Mouse (Mus musculus): ENCODE results near the gene Dnajc21. TPM values are rescaled to one million over a fixed set of nuclear protein-coding genes. Genes with fewer than 3 reads are reported as not detected.

Gene Dnajc21
- total RNA-seq, 2 experiments from 2014 or later, result 24.1 to 27.1 TPM

DNA sequence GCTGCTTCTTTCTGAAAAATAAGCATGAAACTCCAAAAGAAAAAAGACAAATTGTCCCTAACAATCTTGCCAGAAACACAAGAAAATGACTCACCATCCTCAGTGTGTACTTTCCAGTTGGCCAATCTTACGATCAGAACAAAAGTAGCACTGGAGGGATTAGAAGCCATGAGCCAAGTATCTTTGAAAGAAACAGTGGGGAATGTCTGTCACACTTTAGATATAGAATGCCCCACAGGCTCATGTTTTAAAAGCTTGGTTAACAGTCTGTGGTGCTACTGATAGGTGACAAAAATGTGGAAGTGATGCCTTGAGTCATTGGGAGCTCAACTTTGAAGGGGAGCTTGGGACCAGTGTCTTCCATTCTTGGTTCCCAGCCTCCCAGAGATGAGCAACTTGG lies 28.0 kb downstream of the Dnajc21 start:
- intact Hi-C loops (cut with DNase I), result loop anchor here (10.0 kb wide), 1 partner anchor 987 kb away; no protein-coding TSS in a partner anchor

DNA sequence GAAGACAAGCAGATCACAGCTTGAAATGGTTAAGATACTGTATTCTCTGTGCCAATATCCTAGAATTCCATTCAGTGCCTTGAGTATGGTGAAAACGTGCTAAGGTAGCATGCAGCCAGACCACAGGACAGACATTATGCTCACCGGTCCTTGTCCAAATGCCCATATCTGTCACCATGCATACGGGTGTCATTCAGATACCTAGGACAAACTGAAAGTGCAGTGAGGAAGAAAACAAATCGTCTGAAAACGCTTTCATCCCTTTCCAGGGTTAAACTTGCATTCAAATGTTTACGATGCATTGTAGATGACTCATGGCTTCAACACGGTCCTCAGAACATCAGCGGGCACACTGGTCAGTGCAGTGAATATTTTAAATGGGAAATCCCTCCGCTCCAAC lies 28.8 kb downstream of the Dnajc21 start:
- no peak for DNase-seq (ENCODE audit: low spot score in 2 of 2)
- intact Hi-C loops (cut with DNase I), result loop anchor here (10.0 kb wide), 1 partner anchor 987 kb away; no protein-coding TSS in a partner anchor

More for the DNA sequence above, 28.0 kb downstream of the Dnajc21 start:
- no peak for DNase-seq (ENCODE audit: low spot score in 2 of 2)

DNA sequence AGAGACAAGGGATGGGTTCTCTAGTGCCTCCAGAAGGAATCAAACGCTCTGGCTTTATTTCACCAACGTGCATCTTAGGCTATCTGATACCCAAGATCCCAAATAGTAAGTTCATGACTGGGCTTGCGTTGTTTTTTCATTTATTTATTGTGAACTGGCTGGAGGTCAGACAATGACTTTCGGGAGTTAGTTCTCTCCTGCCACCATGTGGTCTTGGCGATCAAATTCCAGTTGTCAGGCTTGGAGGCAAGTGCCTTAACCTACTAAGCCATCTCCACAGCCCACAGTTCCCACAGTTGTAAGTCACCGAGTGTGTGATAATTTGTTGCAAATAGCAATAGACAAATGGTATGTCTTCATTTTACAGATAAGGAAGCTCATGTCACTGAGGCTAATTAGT lies 30.4 kb downstream of the Dnajc21 start:
- no peak for DNase-seq (ENCODE audit: low spot score in 2 of 2)
- intact Hi-C loops (cut with DNase I), result loop anchor here (10.0 kb wide), 1 partner anchor 985 kb away; no protein-coding TSS in a partner anchor

DNA sequence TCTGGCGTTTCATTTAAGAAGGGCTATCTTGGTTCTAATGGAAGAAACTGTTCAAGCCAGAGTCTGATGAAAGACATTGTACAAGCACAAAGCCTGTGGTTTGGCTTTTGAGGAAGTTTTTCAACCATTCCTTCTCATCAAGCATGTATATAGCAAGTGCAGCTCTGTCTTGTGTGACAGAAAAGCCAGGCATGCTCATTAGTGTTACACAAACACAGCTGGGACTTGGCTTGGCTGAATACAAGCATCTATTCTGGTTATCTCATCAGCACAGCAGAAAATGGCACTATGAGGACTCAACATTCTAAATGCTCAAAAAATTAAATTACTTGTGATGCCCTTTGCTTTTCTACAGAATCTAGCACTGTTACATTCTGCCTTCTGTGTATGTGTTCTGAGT lies 33.4 kb downstream of the Dnajc21 start:
- DNase-seq (ENCODE audit: low spot score in 2 of 2), result no peak
- intact Hi-C loops (cut with DNase I), result no loop called here

DNA sequence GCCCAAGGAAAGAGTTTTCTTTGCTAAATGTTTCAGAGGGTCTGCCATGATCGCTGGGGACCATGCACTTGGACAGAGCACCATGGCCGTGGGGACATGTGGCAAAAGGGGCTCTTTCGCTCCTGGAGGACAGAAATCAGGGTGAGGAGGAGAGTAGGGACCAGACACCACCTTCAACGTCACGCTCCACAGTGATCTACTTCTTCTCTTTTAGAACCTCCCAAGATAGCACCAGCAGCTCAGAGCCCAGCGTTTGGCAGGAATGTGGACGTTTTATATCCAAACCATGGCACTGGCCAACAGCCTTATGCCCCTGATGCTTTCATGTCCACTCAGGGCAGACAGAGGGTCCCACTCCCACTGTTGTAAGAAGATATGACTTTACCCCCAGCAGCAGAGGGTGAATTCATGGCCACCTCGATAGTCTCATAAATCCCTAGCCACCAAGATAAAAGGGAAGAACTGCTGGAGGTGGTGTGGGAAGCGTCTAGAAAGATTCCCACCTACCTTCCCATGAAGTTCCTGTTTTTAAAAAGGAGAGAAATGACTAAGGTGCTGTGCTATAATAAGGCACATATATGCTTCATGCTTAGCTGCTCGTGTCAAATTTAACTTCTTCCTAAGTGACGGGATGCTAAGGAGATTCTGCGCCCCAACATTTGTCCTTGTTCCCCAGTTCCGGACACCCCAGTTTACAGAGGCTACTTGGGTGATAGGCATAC lies 43.6 kb downstream of the Dnajc21 start:
- intact Hi-C loops (cut with DNase I), result loop anchor here (2.0 kb wide), 1 partner anchor 16 kb away; no protein-coding TSS in a partner anchor
- DNase-seq (ENCODE audit: low spot score in 2 of 2), result peak; percentile 34 to 56

DNA sequence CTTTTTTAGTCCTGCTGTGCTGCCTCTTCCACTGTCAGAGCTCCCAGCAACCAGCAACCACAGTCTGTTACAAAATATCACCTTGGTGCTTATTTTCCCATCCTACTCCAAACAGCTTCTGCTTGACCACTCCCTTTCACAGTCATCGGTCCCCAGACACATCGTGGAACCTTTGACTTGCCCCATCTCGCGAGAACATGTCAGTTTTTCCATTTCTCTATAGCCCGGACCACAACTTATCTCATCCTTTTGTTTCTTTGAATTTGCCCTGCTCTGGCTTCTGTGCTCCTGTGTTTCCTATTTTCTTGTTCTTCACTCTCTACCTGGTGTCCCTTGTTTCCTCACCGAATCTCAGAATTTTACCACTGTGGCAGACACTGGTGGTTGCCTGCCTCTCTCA lies 44.2 kb downstream of the Dnajc21 start:
- no peak for DNase-seq (ENCODE audit: low spot score in 2 of 2)
- intact Hi-C loops (cut with DNase I), result loop anchor here (2.0 kb wide), 1 partner anchor 15 kb away; no protein-coding TSS in a partner anchor

DNA sequence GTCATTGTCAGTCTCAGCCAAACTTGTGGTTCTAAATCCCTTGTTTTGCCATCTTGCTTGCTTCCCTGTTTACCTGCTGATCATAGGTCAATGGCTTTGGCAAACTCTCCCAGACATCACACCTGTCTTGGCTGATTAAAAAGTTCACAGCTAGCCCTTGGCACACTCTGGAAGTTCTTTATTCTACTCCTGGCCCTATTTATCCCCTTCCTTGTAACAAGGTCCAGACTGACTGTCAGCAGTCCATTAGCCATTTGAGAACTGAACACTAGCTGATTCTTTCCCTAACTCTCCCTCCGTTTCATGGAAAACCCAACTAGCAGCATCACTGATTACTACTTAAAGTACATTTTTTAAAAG lies 48.6 kb downstream of the Dnajc21 start:
- no peak for DNase-seq (ENCODE audit: low spot score in 2 of 2)
- intact Hi-C loops (cut with DNase I), result no loop called here

DNA sequence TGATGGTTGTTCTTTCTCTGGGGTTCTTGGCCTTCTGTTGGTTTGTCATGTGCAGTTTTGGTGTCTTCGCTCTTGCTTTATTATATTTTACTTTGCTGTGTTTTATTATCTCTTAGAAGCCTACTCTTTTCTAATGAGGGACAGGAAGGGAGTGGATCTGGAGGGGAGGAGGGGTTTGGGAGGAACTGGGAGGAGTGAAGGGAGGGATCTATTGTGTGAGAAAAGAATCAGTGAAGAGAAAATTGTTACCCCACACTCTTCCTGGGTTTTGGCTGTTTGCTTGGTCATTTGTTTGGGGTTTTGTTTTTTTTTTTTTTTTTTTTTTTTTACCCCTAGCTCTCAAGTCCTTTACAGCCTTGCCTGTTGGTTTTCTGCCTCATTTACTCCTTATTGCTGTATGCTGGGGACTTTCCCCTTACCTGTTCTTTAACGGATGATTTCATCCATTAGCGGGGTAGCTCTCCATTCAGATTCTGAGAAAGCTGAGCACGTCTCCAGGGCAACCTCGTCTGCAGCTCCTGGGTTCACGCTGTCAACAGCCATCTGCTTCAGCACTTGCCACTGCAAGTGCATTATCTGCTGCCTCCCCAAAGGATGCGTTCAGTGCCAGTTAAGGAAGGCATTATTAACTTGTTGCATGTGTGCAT lies 49.1 kb downstream of the Dnajc21 start:
- no peak for DNase-seq (ENCODE audit: low spot score in 2 of 2)
- intact Hi-C loops (cut with DNase I), result no loop called here

DNA sequence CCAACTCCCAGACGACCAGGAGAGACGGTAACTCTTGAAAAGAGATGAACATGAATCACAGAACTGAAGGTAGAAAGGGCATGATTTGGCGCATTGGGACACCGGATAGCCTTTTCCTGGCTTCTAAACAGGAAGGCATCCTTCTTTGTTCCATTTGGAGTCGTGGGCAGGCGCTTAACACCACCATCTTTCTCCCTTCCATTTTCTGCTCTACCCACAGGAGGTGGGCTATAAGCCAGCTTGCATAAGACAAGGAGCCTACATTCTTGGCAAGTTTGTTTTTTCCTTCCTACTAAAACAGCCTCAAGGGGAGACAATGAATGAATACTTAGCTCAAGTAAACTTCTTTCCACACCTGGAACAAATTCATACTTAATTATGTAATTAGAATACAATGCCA lies 56.7 kb downstream of the Dnajc21 start:
- peak in 1 of 2 experiments; percentile 51 for DNase-seq (ENCODE audit: low spot score in 2 of 2)

DNA sequence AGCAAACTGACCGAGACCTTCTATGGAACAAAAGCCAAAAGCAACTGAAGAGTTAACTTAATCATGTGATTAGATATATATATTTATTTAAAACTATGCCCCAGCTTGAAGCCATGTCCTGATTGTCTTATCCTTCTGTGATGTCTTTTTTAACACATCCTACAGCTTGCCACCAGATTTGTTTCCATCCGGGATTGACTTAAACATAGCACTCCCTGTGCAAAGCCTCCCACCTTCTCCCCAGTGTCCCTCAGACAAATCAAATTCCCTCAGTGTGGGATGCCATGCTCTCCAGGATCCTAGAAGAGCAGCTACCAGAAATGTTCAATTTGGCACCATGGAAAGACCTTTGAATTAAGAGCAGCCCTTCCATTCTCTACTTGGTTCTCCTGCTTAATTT lies 59.4 kb downstream of the Dnajc21 start:
- DNase-seq (ENCODE audit: low spot score in 2 of 2), result peak; percentile 21 to 31
- intact Hi-C loops (cut with DNase I), result loop anchor here (2.0 kb wide), 1 partner anchor 16 kb away; no protein-coding TSS in a partner anchor

More for the DNA sequence above, 56.7 kb downstream of the Dnajc21 start:
- intact Hi-C loops (cut with DNase I), result no loop called here

DNA sequence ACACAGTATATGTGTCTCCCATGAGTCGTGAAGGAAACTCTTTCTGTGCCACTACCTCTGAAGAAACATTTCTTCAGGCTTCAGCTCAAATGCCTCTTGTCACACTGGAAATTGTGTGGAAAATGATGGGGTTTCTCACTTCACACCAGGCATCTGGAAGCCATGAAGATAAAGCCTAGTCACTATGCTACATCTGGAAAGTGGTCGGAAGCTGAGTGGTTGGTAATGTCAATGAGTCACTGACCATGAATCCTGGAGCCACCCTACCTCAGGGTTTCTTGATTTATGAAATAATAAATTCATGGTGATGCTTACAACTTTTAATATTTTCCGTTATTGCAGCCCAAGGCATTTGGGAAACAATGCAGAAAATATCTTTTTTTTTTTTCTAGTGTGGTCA lies 60.5 kb downstream of the Dnajc21 start:
- DNase-seq (ENCODE audit: low spot score in 2 of 2), result no peak
- intact Hi-C loops (cut with DNase I), result loop anchor here (2.0 kb wide), 1 partner anchor 17 kb away; no protein-coding TSS in a partner anchor

DNA sequence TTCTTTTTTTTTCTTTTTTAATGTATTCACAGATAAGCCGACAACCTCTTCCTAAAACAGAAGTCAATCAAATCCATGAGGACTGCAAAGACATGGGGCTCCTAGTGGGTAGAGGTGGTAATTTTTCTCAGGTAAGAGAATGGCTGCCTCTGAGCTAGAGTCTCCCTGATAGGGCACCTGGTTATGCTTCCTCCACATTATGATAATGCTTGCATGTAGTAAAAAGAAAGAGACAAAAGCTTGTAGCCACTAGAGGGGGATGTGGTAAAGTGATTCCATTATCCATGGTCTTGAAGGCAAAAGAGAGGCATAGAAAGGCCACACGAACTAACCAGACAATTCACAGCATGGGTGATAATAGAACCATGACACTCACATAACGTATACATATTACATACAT lies 69.9 kb downstream of the Dnajc21 start:
- DNase-seq (ENCODE audit: low spot score in 2 of 2), result no peak
- intact Hi-C loops (cut with DNase I), result no loop called here

DNA sequence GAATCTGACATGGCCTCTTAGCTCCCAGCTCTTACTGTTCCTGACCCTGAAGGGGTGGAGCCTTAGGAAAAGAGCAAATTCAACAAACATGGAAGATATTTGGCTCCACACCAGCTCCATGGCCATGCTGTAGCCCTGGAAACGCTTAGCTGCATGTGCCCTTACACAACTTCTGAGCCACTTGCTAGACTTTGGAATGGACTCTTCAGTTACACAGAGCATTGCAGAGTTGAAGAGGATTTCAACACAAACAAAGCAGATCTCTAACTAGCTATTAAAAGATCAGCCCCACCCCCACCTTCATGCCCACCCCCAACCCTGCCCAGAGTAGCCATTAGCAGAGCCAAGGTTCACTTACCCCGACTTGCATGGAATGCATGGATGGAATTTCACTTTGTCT lies 70.5 kb downstream of the Dnajc21 start:
- no peak for DNase-seq (ENCODE audit: low spot score in 2 of 2)
- intact Hi-C loops (cut with DNase I), result no loop called here

Other genes with a start within 250 kb of the Dnajc21 start
- gene Gm21973, start 145.1 kb downstream of the Dnajc21 start, total RNA-seq (2021), result not detected
- not detected for gene Agxt2, start 112.0 kb downstream of the Dnajc21 start, total RNA-seq (2021)
- 10 to 100 TPM; 19.2 to 22.1 TPM for gene Brix1, start 15.4 kb upstream of the Dnajc21 start, total RNA-seq (2021)
- 10 to 100 TPM; 13.6 to 18.7 TPM for gene Rad1, start 15.5 kb upstream of the Dnajc21 start, total RNA-seq (2021)
- not detected for gene Ttc23l, start 88.2 kb upstream of the Dnajc21 start, total RNA-seq (2021)
- 1 to 10 TPM; 8.0 to 10.0 TPM for gene Rai14, start 244.1 kb upstream of the Dnajc21 start, total RNA-seq (2021)